Mouse (Mus musculus): ENCODE measurements around the gene Reep1. TPM values are rescaled to one million over a fixed set of nuclear protein-coding genes. Genes with fewer than 3 reads are reported as not detected.

Gene Reep1
- 1.9 TPM in 2 replicates for polyA plus RNA-seq (2012; rRNA removed)
- 2.6 and 3.0 TPM in 2 replicates for polyA plus RNA-seq (2014; fragmentation: Nextera tagmentation; extraction: Ambion mirVana)

GRCm38 (mm10) chr6:71707511-71708501 is at the start of gene Reep1:
TSS of gene Reep1 (plus strand) at chr6:71707561.
- ATAC-seq (ENCODE audit: insufficient read depth), result peak; percentile 87
- Histone ChIP-seq H3K4me3 (ENCODE audit: insufficient read depth in 1 of 2, low read depth in 2 of 2, low read length in 2 of 2) (peak within 1 kb of the TSS; percentile 52 to 61), H3K27ac (no peak within 1 kb of the TSS), H3K4me2 (ENCODE audit: low read depth) (peak within 1 kb of the TSS; percentile 68), H3K4me1 (replicated peaks; ENCODE audit: control insufficient read depth in 2 of 2, insufficient read depth in 2 of 2, low read length in 1 of 2) (no peaks in the 10 kb centered on the region; a peak in 1 of 4 replicates), H3K9me3 (ENCODE audit: control insufficient read depth, low read length) (no peaks in the 10 kb centered on the region), H3K9ac (replicated peaks) (no peak within 1 kb of the TSS), H3K27me3 (ENCODE audit: control insufficient read depth, insufficient read depth, low read length) (peaks cover 20% of the 10 kb centered on the region), H3K36me3 (replicated peaks; ENCODE audit: control insufficient read depth, insufficient read depth, low read depth) (no peaks in the 10 kb centered on the region)
- no peak for TF ChIP-seq CTCF (IDR thresholded peaks at IDR 0.05; ENCODE audit: low read depth)
- TF ChIP-seq EP300 (IDR thresholded peaks at IDR 0.05; ENCODE audit: low read depth), result no peak
- WGBS (ENCODE audit: insufficient replicate concordance), result under 1% methylated on average over 88 of the region's 91 CpGs
- peak; percentile 10 to 15 (median 12) for DNase-seq (ENCODE audit: low read depth in 3 of 3, low spot score in 3 of 3)

- WGBS (ENCODE audit: insufficient replicate concordance), result 14% methylated on average over 2 of the region's 2 CpGs
- TF ChIP-seq CTCF (IDR thresholded peaks at IDR 0.05; ENCODE audit: low read depth) (no peak), EP300 (IDR thresholded peaks at IDR 0.05; ENCODE audit: low read depth) (peak; percentile 65; the same call in 1 of the 2 replicates)
- ATAC-seq (ENCODE audit: insufficient read depth) (no peak), DNase-seq (ENCODE audit: low read depth in 3 of 3, low spot score in 3 of 3) (peak; percentile 24 to 47 (median 26))
- Histone ChIP-seq H3K4me3 (ENCODE audit: insufficient read depth in 1 of 2, low read depth in 2 of 2, low read length in 2 of 2) (no peak overlapping the region), H3K4me2 (ENCODE audit: low read depth) (no peak overlapping the region), H3K36me3 (replicated peaks; ENCODE audit: control insufficient read depth, insufficient read depth, low read depth) (no peaks in the 10 kb centered on the region), H3K4me1 (replicated peaks; ENCODE audit: control insufficient read depth in 2 of 2, insufficient read depth in 2 of 2, low read length in 1 of 2) (peaks cover 35 to 38% of the 10 kb centered on the region in 2 experiments), H3K27ac (no peak overlapping the region), H3K9ac (replicated peaks) (no peak overlapping the region), H3K9me3 (ENCODE audit: control insufficient read depth, low read length) (no peaks in the 10 kb centered on the region), H3K27me3 (ENCODE audit: control insufficient read depth, insufficient read depth, low read length) (no peaks in the 10 kb centered on the region)
Measured at GRCm38 (mm10) chr6:71658290-71658689, 49.1 kb upstream of the Reep1 start.

- no peak for DNase-seq (ENCODE audit: low read depth in 3 of 3, low spot score in 3 of 3)
- H3K27ac ChIP-seq, result no peak overlapping the region
- TF ChIP-seq CTCF (IDR thresholded peaks at IDR 0.05; ENCODE audit: low read depth) (no peak), EP300 (IDR thresholded peaks at IDR 0.05; ENCODE audit: low read depth) (no peak)
- H3K4me3 ChIP-seq (ENCODE audit: insufficient read depth in 1 of 2, low read depth in 2 of 2, low read length in 2 of 2), result no peak overlapping the region
- H3K9ac ChIP-seq (replicated peaks), result no peak overlapping the region
- no peaks in the 10 kb centered on the region for H3K36me3 ChIP-seq (replicated peaks; ENCODE audit: control insufficient read depth, insufficient read depth, low read depth)
- no peaks in the 10 kb centered on the region for H3K9me3 ChIP-seq (ENCODE audit: control insufficient read depth, low read length)
- no peaks in the 10 kb centered on the region for H3K27me3 ChIP-seq (ENCODE audit: control insufficient read depth, insufficient read depth, low read length)
- WGBS (ENCODE audit: insufficient replicate concordance), result 48% methylated on average over 1 of the region's 1 CpGs
- no peak overlapping the region for H3K4me2 ChIP-seq (ENCODE audit: low read depth)
- H3K4me1 ChIP-seq (replicated peaks; ENCODE audit: control insufficient read depth in 2 of 2, insufficient read depth in 2 of 2, low read length in 1 of 2), result peaks cover 19 to 20% of the 10 kb centered on the region in 2 experiments
- no peak for ATAC-seq (ENCODE audit: insufficient read depth)
Measured at GRCm38 (mm10) chr6:71664511-71664910, 42.9 kb upstream of the Reep1 start.

GRCm38 (mm10) chr6:71673166-71673565 is 34.2 kb upstream of the Reep1 start:
- Histone ChIP-seq H3K9ac (replicated peaks) (no peak overlapping the region), H3K4me1 (replicated peaks; ENCODE audit: control insufficient read depth in 2 of 2, insufficient read depth in 2 of 2, low read length in 1 of 2) (no peaks in the 10 kb centered on the region), H3K27ac (no peak overlapping the region), H3K9me3 (ENCODE audit: control insufficient read depth, low read length) (no peaks in the 10 kb centered on the region), H3K27me3 (ENCODE audit: control insufficient read depth, insufficient read depth, low read length) (no peaks in the 10 kb centered on the region; the same call in 1 of the 2 replicates), H3K4me3 (ENCODE audit: insufficient read depth in 1 of 2, low read depth in 2 of 2, low read length in 2 of 2) (no peak overlapping the region), H3K4me2 (ENCODE audit: low read depth) (no peak overlapping the region), H3K36me3 (replicated peaks; ENCODE audit: control insufficient read depth, insufficient read depth, low read depth) (no peaks in the 10 kb centered on the region)
- WGBS (ENCODE audit: insufficient replicate concordance), result 43% methylated on average over 2 of the region's 2 CpGs
- ATAC-seq (ENCODE audit: insufficient read depth), result no peak
- TF ChIP-seq CTCF (IDR thresholded peaks at IDR 0.05; ENCODE audit: low read depth), result peak; percentile 75
- no peak for TF ChIP-seq EP300 (IDR thresholded peaks at IDR 0.05; ENCODE audit: low read depth)
- DNase-seq (ENCODE audit: low read depth in 3 of 3, low spot score in 3 of 3), result peak; percentile 12 to 26 (median 14)

- Histone ChIP-seq H3K9ac (replicated peaks) (no peak overlapping the region), H3K27me3 (ENCODE audit: control insufficient read depth, insufficient read depth, low read length) (no peaks in the 10 kb centered on the region; the same call in 1 of the 2 replicates), H3K36me3 (replicated peaks; ENCODE audit: control insufficient read depth, insufficient read depth, low read depth) (no peaks in the 10 kb centered on the region), H3K4me3 (ENCODE audit: insufficient read depth in 1 of 2, low read depth in 2 of 2, low read length in 2 of 2) (no peak overlapping the region), H3K4me1 (replicated peaks; ENCODE audit: control insufficient read depth in 2 of 2, insufficient read depth in 2 of 2, low read length in 1 of 2) (no peaks in the 10 kb centered on the region), H3K27ac (no peak overlapping the region), H3K4me2 (ENCODE audit: low read depth) (no peak overlapping the region), H3K9me3 (ENCODE audit: control insufficient read depth, low read length) (no peaks in the 10 kb centered on the region)
- TF ChIP-seq CTCF (IDR thresholded peaks at IDR 0.05; ENCODE audit: low read depth) (peak; percentile 63), EP300 (IDR thresholded peaks at IDR 0.05; ENCODE audit: low read depth) (no peak)
- WGBS (ENCODE audit: insufficient replicate concordance), result 61% methylated on average over 7 of the region's 7 CpGs
- DNase-seq (ENCODE audit: low read depth in 3 of 3, low spot score in 3 of 3) (no peak), ATAC-seq (ENCODE audit: insufficient read depth) (no peak)
Measured at GRCm38 (mm10) chr6:71678891-71679290, 28.5 kb upstream of the Reep1 start.
